Mouse (Mus musculus) hindbrain, embryonic 14.5 days (tissue): Measurements from ENCODE around the gene Tcp1. TPM values are rescaled to one million over a fixed set of nuclear protein-coding genes. Genes with fewer than 3 reads are reported as not detected.
A peak's percentile ranks its signal among the peaks of the same experiment; 100 is the strongest.
"Not testable (repeated sequence)": the region's sequence is repeated elsewhere in the genome, so short reads cannot be mapped to it uniquely, and the experiment has no call there.

Experiments
- ATAC-seq: fragments of 200-750 bp; cut with Nextera tagmentation; 2 replicates; pipeline ENCODE4 v1.8.0; 2017; ENCODE audit warnings: moderate number of reproducible peaks, mild to moderate bottlenecking, moderate TSS enrichment, moderate library complexity; ENCODE audit not compliant: low FRiP score
- DNase-seq: peaks from one replicate; pipeline ENCODE4 v3.0.0-alpha.2; 2015; ENCODE audit warnings: low spot score
- H3K27ac ChIP-seq: fragments of 300-500 bp; sonication (generic); 2 replicates; pipeline ENCODE4 v1.5.1; 2014; ENCODE audit warnings: mild to moderate bottlenecking, moderate library complexity
- H3K27me3 ChIP-seq: fragments of 300-500 bp; sonication (generic); 2 replicates; pipeline ENCODE4 v1.6.1; 2014; ENCODE audit warnings: mild to moderate bottlenecking, low read length, mixed read lengths; ENCODE audit not compliant: control insufficient read depth, insufficient read depth
- H3K36me3 ChIP-seq: fragments of 300-500 bp; sonication (generic); replicated peaks from 2 replicates; pipeline ENCODE4 v1.6.1; 2014; ENCODE audit not compliant: control insufficient read depth, insufficient read depth
- H3K4me1 ChIP-seq: fragments of 300-500 bp; sonication (generic); replicated peaks from 2 replicates; pipeline ENCODE4 v1.6.1; 2014; ENCODE audit warnings: antibody characterized with exemption, low read length, mixed read lengths; ENCODE audit not compliant: control insufficient read depth, insufficient read depth
- H3K4me2 ChIP-seq: fragments of 300-500 bp; sonication (generic); replicated peaks from 2 replicates; pipeline ENCODE4 v1.6.1; 2014; ENCODE audit warnings: mild to moderate bottlenecking, moderate library complexity
- H3K4me3 ChIP-seq: fragments of 300-500 bp; sonication (generic); replicated peaks from 2 replicates; pipeline ENCODE4 v1.5.1; 2014; ENCODE audit warnings: mild to moderate bottlenecking, low read length
- H3K9ac ChIP-seq: fragments of 300-500 bp; sonication (generic); 2 replicates; pipeline ENCODE4 v1.6.1; 2014
- H3K9me3 ChIP-seq: fragments of 300-500 bp; sonication (generic); 2 replicates; pipeline ENCODE4 v1.6.1; 2016; ENCODE audit warnings: low read length; ENCODE audit not compliant: control insufficient read depth
- WGBS: fragments of 180-500 bp; shearing (Covaris S2); extraction: QIAGEN DNeasy Blood & Tissue Kit; methylation state at CpG from one replicate; pipeline ENCODE4 v1.1.7; 2014; 5-methylcytosine and 5-hydroxymethylcytosine counted together
- polyA plus RNA-seq: library from polyadenylated mRNA; unstranded; fragments of >200 nt; fragmentation: Nextera tagmentation; extraction: Ambion mirVana; gene quantifications from 2 replicates; pipeline ENCODE4 v1.2.1, GENCODE M21; 2014

The Tcp1 gene
- polyA plus RNA-seq, 1 experiment from 2014 or later, result 392 TPM

GRCm38 (mm10) chr17:12887021-12887775 is 28.3 kb upstream of the Tcp1 start:
- no peak overlapping the region for H3K9ac ChIP-seq
- DNase-seq (no peak), ATAC-seq (no peak)
- no peaks in the 10 kb centered on the region for H3K4me1 ChIP-seq
- no peaks in the 10 kb centered on the region for H3K27me3 ChIP-seq
- H3K27ac ChIP-seq, result no peak overlapping the region
- H3K4me2 ChIP-seq, result no peak overlapping the region
- no peaks in the 10 kb centered on the region for H3K9me3 ChIP-seq
- WGBS, result 79% methylated on average over 15 of the region's 15 CpGs
- H3K36me3 ChIP-seq, result peaks cover 22% of the 10 kb centered on the region
- no peak overlapping the region for H3K4me3 ChIP-seq

- no peaks in the 10 kb centered on the region for H3K27me3 ChIP-seq
- no peaks in the 10 kb centered on the region for H3K9me3 ChIP-seq
- 85% methylated on average over 4 of the region's 4 CpGs for WGBS
- peaks cover 26% of the 10 kb centered on the region for H3K36me3 ChIP-seq
- H3K4me2 ChIP-seq, result no peak overlapping the region
- DNase-seq (no peak), ATAC-seq (no peak)
- no peaks in the 10 kb centered on the region for H3K4me1 ChIP-seq
- no peak overlapping the region for H3K4me3 ChIP-seq
- H3K9ac ChIP-seq, result no peak overlapping the region
- no peak overlapping the region for H3K27ac ChIP-seq
These were observed 24.4 kb upstream of the Tcp1 start for GRCm38 (mm10) chr17:12891054-12891453.

GRCm38 (mm10) chr17:12892033-12892432 is 23.5 kb upstream of the Tcp1 start:
- no peaks in the 10 kb centered on the region for H3K4me1 ChIP-seq
- no peaks in the 10 kb centered on the region for H3K9me3 ChIP-seq
- peaks cover 28% of the 10 kb centered on the region for H3K36me3 ChIP-seq
- H3K27me3 ChIP-seq, result no peaks in the 10 kb centered on the region
- no peak overlapping the region for H3K4me3 ChIP-seq
- 94% methylated on average over 9 of the region's 9 CpGs for WGBS
- ATAC-seq, result no peak
- no peak overlapping the region for H3K4me2 ChIP-seq
- H3K27ac ChIP-seq, result no peak overlapping the region
- DNase-seq, result no peak
- no peak overlapping the region for H3K9ac ChIP-seq

GRCm38 (mm10) chr17:12897674-12898073 is 17.8 kb upstream of the Tcp1 start:
- H3K9ac ChIP-seq, result no peak overlapping the region
- 84% methylated on average over 5 of the region's 5 CpGs for WGBS
- H3K4me1 ChIP-seq, result no peaks in the 10 kb centered on the region
- H3K9me3 ChIP-seq, result no peaks in the 10 kb centered on the region
- ATAC-seq (no peak), DNase-seq (no peak)
- H3K27ac ChIP-seq, result 0 out of 2 replicates have a peak overlapping the region, but pooled peaks have one; percentile 16
- H3K27me3 ChIP-seq, result no peaks in the 10 kb centered on the region
- H3K4me2 ChIP-seq, result no peak overlapping the region
- no peak overlapping the region for H3K4me3 ChIP-seq
- peaks cover 24% of the 10 kb centered on the region for H3K36me3 ChIP-seq

GRCm38 (mm10) chr17:12898607-12899006 is 16.9 kb upstream of the Tcp1 start:
- not testable (repeated sequence) for ATAC-seq, H3K9me3 ChIP-seq, DNase-seq, H3K4me3 ChIP-seq, H3K4me2 ChIP-seq, H3K9ac ChIP-seq, H3K27me3 ChIP-seq, H3K4me1 ChIP-seq
- Histone ChIP-seq H3K36me3 (peaks cover 25% of the 10 kb centered on the region), H3K27ac (peak overlapping the region; percentile 72; the same call in 1 of the 2 replicates)
- 26% methylated on average over 2 of the region's 2 CpGs for WGBS

GRCm38 (mm10) chr17:12902291-12902690 is 13.2 kb upstream of the Tcp1 start:
- Histone ChIP-seq H3K4me3 (no peak overlapping the region), H3K9ac (no peak overlapping the region), H3K36me3 (peaks cover 29% of the 10 kb centered on the region), H3K27me3 (no peaks in the 10 kb centered on the region), H3K4me1 (no peaks in the 10 kb centered on the region), H3K4me2 (no peak overlapping the region), H3K27ac (no peak overlapping the region), H3K9me3 (no peaks in the 10 kb centered on the region)
- no peak for DNase-seq
- no peak for ATAC-seq
- 94% methylated on average over 6 of the region's 6 CpGs for whole genome bisulfite sequencing

- ATAC-seq (no peak), DNase-seq (no peak)
- H3K4me1 ChIP-seq, result no peaks in the 10 kb centered on the region
- H3K9me3 ChIP-seq, result no peaks in the 10 kb centered on the region
- no peak overlapping the region for H3K9ac ChIP-seq
- no peak overlapping the region for H3K4me3 ChIP-seq
- H3K27ac ChIP-seq, result no peak overlapping the region
- 40% methylated on average over 11 of the region's 12 CpGs for WGBS
- H3K27me3 ChIP-seq, result no peaks in the 10 kb centered on the region
- no peak overlapping the region for H3K4me2 ChIP-seq
- peaks cover 29% of the 10 kb centered on the region for H3K36me3 ChIP-seq
These were observed 11.8 kb upstream of the Tcp1 start for GRCm38 (mm10) chr17:12903372-12904333.

GRCm38 (mm10) chr17:12904349-12904748 is 11.2 kb upstream of the Tcp1 start:
- 52% methylated on average over 1 of the region's 1 CpGs for WGBS
- peaks cover 29% of the 10 kb centered on the region for H3K36me3 ChIP-seq
- DNase-seq (no peak), ATAC-seq (no peak)
- H3K9ac ChIP-seq, result no peak overlapping the region
- H3K9me3 ChIP-seq, result no peaks in the 10 kb centered on the region
- H3K27me3 ChIP-seq, result no peaks in the 10 kb centered on the region
- H3K27ac ChIP-seq, result no peak overlapping the region
- H3K4me1 ChIP-seq, result no peaks in the 10 kb centered on the region
- H3K4me2 ChIP-seq, result no peak overlapping the region
- no peak overlapping the region for H3K4me3 ChIP-seq

- no peak overlapping the region for H3K4me2 ChIP-seq
- H3K27ac ChIP-seq, result no peak overlapping the region
- ATAC-seq (no peak), DNase-seq (no peak)
- WGBS, result 88% methylated on average over 4 of the region's 4 CpGs
- peaks cover 32% of the 10 kb centered on the region for H3K36me3 ChIP-seq
- no peaks in the 10 kb centered on the region for H3K4me1 ChIP-seq
- H3K27me3 ChIP-seq, result no peaks in the 10 kb centered on the region
- H3K4me3 ChIP-seq, result no peak overlapping the region
- no peak overlapping the region for H3K9ac ChIP-seq
- H3K9me3 ChIP-seq, result no peaks in the 10 kb centered on the region
These were observed 9.7 kb upstream of the Tcp1 start for GRCm38 (mm10) chr17:12905810-12906209.
